Mouse (Mus musculus): Measurements from ENCODE around the gene App.
A peak's percentile ranks its signal among the peaks of the same experiment; 100 is the strongest.

App gene

GRCm38 (mm10) chr16:85118916-85119315, 54.6 kb downstream of the App start:
- DNase-seq (ENCODE audit: low spot score) = no peak

GRCm38 (mm10) chr16:85117541-85117940, 56.0 kb downstream of the App start:
- peak; percentile 57 for DNase-seq (ENCODE audit: low spot score)

GRCm38 (mm10) chr16:85115837-85116236, 57.7 kb downstream of the App start:
- DNase-seq (ENCODE audit: low spot score) = peak; percentile 33

GRCm38 (mm10) chr16:85114742-85115141, 58.8 kb downstream of the App start:
- DNase-seq (ENCODE audit: low spot score) = peak; percentile 53

GRCm38 (mm10) chr16:85113941-85114340, 59.6 kb downstream of the App start:
- no peak for DNase-seq (ENCODE audit: low spot score)

- DNase-seq (ENCODE audit: low spot score) = no peak
These were observed 61.3 kb downstream of the App start for GRCm38 (mm10) chr16:85112254-85112653.

GRCm38 (mm10) chr16:85110428-85110827, 63.1 kb downstream of the App start:
- no peak for DNase-seq (ENCODE audit: low spot score)

GRCm38 (mm10) chr16:85108486-85108885, 65.1 kb downstream of the App start:
- DNase-seq (ENCODE audit: low spot score) = no peak

- no peak for DNase-seq (ENCODE audit: low spot score)
These were observed 66.8 kb downstream of the App start for GRCm38 (mm10) chr16:85106644-85107323.

GRCm38 (mm10) chr16:85105603-85106002, 68.0 kb downstream of the App start:
- no peak for DNase-seq (ENCODE audit: low spot score)

- no peak for DNase-seq (ENCODE audit: low spot score)
These were observed 70.3 kb downstream of the App start for GRCm38 (mm10) chr16:85103116-85103787.

- DNase-seq (ENCODE audit: low spot score) = no peak
These were observed 72.0 kb downstream of the App start for GRCm38 (mm10) chr16:85101544-85101943.

- no peak for DNase-seq (ENCODE audit: low spot score)
These were observed 72.8 kb downstream of the App start for GRCm38 (mm10) chr16:85100806-85101205.

GRCm38 (mm10) chr16:85099487-85099886, 74.1 kb downstream of the App start:
- DNase-seq (ENCODE audit: low spot score) = no peak

- no peak for DNase-seq (ENCODE audit: low spot score)
These were observed 74.5 kb downstream of the App start for GRCm38 (mm10) chr16:85099044-85099443.

- no peak for DNase-seq (ENCODE audit: low spot score)
These were observed 77.2 kb downstream of the App start for GRCm38 (mm10) chr16:85096396-85096795.

- no peak for DNase-seq (ENCODE audit: low spot score)
These were observed 77.6 kb downstream of the App start for GRCm38 (mm10) chr16:85095923-85096322.

- DNase-seq (ENCODE audit: low spot score) = no peak
These were observed 80.9 kb downstream of the App start for GRCm38 (mm10) chr16:85092644-85093091.

- DNase-seq (ENCODE audit: low spot score) = no peak
These were observed 81.4 kb downstream of the App start for GRCm38 (mm10) chr16:85092183-85092582.

GRCm38 (mm10) chr16:85090992-85091391, 82.6 kb downstream of the App start:
- no peak for DNase-seq (ENCODE audit: low spot score)

- DNase-seq (ENCODE audit: low spot score) = no peak
These were observed 85.4 kb downstream of the App start for GRCm38 (mm10) chr16:85088126-85088525.

GRCm38 (mm10) chr16:85086303-85086702, 87.3 kb downstream of the App start:
- no peak for DNase-seq (ENCODE audit: low spot score)

- DNase-seq (ENCODE audit: low spot score) = peak; percentile 44
These were observed 87.7 kb downstream of the App start for GRCm38 (mm10) chr16:85085902-85086301.

- DNase-seq (ENCODE audit: low spot score) = no peak
These were observed 89.4 kb downstream of the App start for GRCm38 (mm10) chr16:85084152-85084551.
